Mouse (Mus musculus): Measurements from ENCODE around the gene Smad5. TPM values are rescaled to one million over a fixed set of nuclear protein-coding genes. Genes with fewer than 3 reads are reported as not detected.

The Smad5 gene
- total RNA-seq, 2 experiments from 2014 or later: 38.7 to 40.2 TPM

DNA sequence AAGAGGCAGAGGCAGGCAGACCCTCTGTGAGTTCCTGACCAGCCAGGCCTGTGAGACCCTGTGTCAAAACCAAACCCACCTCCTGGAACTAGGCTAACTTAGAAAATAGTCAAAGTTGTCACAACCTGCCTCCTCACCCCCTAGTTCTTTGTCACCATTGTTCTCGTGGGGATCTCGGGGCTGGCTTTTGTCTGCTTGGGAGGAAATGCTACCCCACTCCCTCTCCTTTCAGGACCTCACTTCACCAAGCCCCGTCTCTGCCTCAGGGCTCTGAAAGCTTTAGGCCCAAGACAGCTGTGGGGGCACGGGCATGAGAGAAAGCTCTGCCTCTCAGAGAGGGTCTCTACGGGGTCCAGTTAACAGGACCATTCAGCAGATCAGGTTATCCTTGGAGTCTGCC lies 49.0 kb downstream of the Smad5 start:
- no peak for DNase-seq
- intact Hi-C loops (cut with DNase I): no loop called here

- intact Hi-C loops (cut with DNase I): no loop called here
- no peak for DNase-seq
Measured at GRCm38 (mm10) chr13:56752474-56753191, 49.8 kb downstream of the Smad5 start.

- intact Hi-C loops (cut with DNase I): no loop called here
- DNase-seq: peak in 1 of 2 experiments; percentile 23
Measured at GRCm38 (mm10) chr13:56753192-56753951, 50.6 kb downstream of the Smad5 start, which contains the start of gene Gm45623. Gene Gm45623, minus strand, starts transcription at chr13:56753827.

DNA sequence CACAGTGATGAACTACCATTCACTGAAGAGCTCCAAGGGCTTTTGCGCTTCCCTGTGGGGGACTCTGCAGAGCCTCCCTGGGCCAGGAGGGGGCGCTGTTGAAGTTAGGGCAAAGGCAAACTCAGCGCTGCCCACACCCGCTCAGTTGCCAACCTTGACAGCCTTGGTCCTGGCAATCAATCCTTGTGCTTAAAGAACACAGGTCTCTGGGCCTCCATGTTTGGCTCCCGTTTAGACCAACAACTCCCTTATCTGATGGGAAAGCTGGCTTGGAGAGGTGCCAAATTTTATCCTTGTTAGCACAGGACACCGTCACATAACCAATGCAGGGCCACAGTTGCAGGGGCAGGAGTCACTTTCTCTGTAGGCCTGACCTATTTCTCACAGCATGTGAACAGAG lies 53.1 kb downstream of the Smad5 start:
- intact Hi-C loops (cut with DNase I): loop anchor here (2.0 to 5.0 kb wide), 2 partner anchors 99 to 195 kb away; no protein-coding TSS in a partner anchor
- peak; percentile 48 to 70 for DNase-seq

DNA sequence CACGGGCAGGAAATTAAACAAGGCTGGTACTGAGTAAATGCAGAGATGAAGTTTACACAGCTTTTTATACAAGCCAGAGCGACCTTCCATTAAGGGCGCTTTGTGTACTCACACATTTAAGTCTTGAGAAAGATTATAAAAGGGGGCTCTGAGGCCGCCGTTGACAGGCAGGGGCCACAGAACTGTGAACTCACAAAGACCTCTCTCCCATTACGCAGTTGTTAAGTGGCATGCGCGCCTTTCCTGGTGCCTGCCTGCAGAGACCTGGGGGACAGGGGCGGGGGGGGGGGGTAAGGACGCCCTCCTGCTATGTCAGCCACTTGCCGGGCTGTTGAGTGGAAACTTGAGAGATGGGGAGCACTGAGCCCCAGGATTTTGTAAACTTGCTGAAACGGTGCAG lies 54.4 kb downstream of the Smad5 start:
- intact Hi-C loops (cut with DNase I): loop anchor here (2.0 to 5.0 kb wide), 2 partner anchors 100 to 196 kb away; no protein-coding TSS in a partner anchor
- DNase-seq: no peak

GRCm38 (mm10) chr13:56758492-56758891 lies 55.7 kb downstream of the Smad5 start:
- intact Hi-C loops (cut with DNase I): loop anchor here (2.0 to 5.0 kb wide), 3 partner anchors 101 to 284 kb away; no protein-coding TSS in a partner anchor
- DNase-seq: peak; percentile 81 to 84

DNA sequence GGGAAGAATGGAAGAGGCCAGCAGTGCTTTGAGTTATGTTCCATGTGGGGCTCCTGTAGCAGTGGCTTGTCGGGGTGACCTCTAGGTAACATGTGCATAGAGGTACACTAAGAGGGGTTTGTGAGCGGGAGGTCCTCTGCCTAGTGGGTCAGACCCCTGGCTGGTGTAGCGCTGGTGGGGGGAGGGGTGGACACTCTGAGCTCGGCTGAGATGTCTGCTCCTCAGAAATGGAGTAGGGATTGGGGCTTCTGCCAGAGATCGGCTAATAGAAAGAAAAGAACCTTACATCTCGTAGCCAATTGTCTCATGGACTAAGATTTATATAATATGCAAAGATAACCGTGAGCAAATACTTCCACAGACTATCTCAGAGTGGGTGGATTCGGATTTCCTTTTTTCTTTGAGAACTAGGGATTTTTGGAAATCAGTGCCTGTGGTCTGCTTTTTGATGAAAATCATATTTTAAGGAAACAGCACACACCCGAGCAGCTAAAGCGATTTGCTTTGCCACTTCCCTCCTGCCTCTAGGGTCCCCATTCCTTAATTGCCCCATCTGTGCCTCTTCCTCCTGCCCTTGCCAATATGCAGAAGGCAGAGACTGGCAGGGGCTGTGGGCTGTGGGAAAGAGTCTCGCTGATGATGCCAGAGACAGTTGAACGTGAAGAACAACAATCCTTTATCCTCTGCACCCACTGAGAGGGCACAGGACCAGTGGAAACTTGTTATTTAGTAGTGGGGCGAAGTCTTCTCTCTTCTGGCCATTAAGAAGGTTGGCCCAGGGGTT lies 59.8 kb downstream of the Smad5 start:
- intact Hi-C loops (cut with DNase I): no loop called here
- DNase-seq: no peak

DNA sequence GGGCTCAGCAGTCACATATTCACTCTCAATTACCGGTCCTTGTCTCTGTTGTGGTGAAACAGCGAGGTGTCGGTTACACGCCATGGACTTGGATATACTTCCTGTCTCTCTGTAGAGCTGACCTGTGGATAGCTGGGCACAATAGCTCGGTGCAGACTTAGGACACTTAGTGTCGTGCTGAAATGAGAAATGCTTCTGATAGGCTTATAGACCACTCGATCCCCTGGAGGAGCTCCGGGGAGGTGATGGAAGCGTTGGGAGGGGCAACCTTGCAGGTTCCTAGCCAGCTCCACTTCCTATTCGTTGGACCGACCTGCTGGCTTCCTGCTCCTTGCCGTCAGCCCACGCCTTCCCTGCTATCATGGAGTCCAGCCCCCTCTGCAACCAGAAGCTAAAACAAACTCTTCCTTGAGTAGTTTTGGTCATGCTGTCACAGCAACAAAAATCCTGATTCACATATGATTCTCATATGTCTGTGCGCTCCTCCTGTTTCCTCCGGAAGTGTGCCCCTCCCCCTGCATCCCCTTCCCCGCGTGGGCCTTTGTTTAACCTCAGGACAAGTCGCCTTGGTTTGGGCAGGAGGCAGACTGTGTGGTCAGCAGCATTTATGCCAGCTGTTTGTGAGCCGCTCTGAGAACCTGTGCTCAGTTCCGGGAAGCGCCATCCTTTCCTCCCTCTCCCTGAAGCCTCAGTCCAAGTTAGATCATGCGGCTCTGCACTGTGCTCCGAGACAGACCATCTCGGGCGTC lies 62.6 kb downstream of the Smad5 start:
- DNase-seq: no peak
- intact Hi-C loops (cut with DNase I): no loop called here

- no peak for DNase-seq
- intact Hi-C loops (cut with DNase I): no loop called here
Measured at GRCm38 (mm10) chr13:56766211-56766610, 63.4 kb downstream of the Smad5 start.

- no peak for DNase-seq
- intact Hi-C loops (cut with DNase I): no loop called here
Measured at GRCm38 (mm10) chr13:56769431-56769830, 66.6 kb downstream of the Smad5 start.

DNA sequence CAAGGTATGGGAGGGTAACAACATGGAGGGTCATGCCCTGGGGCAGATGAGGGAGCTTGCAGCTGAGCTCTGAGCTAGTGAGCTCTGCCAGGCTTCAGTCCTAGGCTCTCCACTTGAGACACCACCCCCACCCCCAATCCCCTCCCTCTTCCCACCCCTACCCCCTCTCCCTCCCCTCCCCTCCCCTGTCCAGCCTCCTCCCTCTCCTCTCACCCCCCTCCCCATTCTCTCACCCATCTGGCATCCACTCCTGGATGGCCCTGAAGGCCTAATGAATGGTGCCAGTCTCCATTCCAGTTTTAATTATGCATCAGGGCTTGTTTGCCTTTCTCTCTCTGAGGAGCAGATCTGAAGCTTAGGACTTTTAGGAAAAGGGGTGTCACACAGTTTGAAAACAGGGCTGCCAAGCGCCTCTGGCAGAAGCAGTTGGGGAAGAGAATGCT lies 67.3 kb downstream of the Smad5 start:
- no peak for DNase-seq
- intact Hi-C loops (cut with DNase I): no loop called here

- no peak for DNase-seq
- intact Hi-C loops (cut with DNase I): no loop called here
Measured at GRCm38 (mm10) chr13:56770786-56771185, 68.0 kb downstream of the Smad5 start.

DNA sequence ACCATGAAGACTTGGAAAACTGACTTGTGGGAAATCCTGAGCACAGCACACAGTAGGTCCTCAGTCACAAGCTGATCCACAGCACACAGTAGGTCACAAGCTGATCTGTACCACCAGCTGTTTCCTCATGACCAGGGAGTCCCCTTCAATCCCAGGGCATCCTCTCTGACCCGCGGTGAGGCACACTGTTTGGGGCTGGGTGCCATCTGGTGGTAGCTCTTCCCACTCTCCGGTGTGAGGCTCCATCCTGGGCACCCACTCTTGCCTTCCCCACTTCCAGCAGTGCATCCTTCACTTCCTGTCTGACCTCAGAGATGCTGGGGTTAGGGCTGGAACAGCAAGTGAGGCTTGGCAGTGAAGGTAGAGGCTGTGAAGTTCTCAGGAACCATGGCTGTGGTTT lies 69.8 kb downstream of the Smad5 start:
- no peak for DNase-seq
- intact Hi-C loops (cut with DNase I): no loop called here

DNA sequence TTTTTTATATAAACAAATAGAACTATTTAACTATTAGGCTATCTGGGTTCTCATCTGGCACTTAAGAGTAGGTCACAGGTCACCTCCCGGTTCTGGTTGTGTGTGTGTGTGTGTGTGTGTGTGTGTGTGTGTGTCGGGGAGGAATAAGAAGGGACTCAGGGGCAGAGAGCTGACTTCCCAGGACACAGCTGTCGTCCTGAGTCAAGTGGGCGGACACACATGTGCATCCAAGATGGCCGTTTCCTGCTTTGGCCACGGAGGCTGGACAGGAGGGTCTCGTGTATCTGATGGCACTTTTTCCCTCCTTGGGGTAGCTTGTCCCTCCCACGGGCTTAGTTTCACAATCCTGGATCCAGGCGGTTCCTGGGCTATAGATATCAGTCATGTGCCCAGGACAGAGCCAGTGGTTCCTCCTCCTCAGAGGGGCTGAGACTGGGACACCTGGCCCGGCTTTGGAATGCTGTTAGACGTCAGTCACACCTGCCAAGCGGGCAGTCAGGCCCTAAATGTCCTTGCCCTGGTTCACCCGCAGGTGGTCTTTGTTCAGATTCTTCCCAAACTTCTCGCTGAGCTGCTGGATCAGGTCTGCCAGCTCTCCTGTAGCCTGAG lies 70.6 kb downstream of the Smad5 start:
- no peak for DNase-seq
- intact Hi-C loops (cut with DNase I): no loop called here

DNA sequence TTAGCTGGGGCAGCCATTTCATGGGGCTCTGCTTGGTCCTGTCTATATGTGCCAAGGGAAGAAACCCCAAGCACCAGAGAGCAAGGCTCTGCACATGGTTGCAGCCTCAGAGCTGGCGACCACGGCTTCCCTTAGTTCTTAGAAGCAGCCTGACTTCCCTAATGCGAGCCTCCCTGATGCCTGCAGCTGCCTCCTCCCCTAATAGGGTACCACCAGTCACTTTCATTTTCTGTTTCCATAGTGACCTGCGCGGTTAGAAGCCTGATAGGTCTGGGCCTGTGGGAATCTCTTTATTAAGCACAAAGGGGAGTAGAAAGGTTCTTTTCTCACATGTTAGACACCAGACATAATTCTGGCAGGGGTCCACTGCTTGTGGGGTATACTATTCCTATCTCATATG lies 71.5 kb downstream of the Smad5 start:
- intact Hi-C loops (cut with DNase I): no loop called here
- DNase-seq: no peak

GRCm38 (mm10) chr13:56780746-56781469 lies 78.1 kb downstream of the Smad5 start:
- no peak for DNase-seq
- intact Hi-C loops (cut with DNase I): no loop called here

DNA sequence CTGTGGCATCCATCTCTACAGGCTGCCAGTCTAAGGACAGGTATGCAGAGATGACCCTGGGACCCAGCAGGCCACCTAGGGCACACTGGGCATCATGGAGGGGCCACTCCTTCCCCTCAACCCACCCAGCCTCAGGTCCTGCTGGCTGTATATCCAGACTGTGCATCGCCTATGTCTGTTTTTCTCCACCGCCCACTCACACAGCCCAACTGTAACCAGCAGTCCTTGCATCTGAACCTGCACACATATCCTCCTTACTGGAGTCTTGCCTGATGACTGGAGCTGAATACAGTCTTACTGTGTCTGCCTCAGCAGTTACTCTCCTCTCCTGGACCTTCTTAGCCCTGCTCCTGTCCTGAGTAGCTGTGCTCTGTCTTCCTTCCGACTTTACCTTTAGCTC lies 78.9 kb downstream of the Smad5 start:
- intact Hi-C loops (cut with DNase I): no loop called here
- no peak for DNase-seq

DNA sequence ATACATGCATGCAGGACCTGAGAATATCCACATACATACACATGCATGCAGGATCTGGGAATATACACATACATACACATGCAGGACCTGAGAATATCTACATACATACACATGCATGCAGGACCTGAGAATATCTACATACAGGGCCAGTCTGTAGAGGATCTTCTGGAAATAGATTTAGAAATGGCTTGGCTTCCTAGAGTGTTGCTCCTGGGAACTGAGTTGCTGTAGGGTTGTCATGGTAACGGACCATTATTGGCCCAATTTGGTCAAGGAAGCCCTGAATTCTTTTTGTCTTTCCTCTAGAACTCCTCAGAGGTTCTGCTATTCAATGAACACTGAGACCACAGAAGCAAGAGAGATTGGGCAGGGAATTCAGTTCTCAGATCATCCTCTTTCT lies 79.8 kb downstream of the Smad5 start:
- intact Hi-C loops (cut with DNase I): no loop called here
- no peak for DNase-seq

DNA sequence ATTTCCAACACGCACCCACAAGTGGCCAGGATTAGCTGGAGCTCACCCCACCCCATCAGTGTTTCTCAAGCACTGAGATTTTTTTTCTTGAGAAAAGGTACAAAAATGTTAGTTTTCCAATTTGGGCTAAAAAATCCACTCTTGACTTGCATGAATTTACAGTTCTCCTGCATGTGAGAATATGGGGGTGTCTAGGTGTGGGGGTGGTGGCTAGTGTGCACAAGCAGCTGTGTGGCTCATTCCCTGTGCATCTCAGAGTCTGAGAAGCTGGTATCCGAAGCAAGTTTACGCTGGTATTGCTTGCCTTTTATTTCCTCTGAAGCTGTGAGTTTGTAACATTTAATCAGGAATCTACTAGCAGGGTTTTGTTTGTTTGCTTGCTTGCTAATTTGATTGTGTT lies 87.9 kb downstream of the Smad5 start:
- intact Hi-C loops (cut with DNase I): no loop called here
- DNase-seq: no peak
